Comparison of ENCODE assay signal across 10 mouse cellular contexts in genomic region chr10:96625682-96626081, GRCm38 (mm10). TPM values are rescaled to one million over a fixed set of nuclear protein-coding genes. Genes with fewer than 3 reads are reported as not detected.
A peak's percentile ranks its signal among the peaks of the same experiment; 100 is the strongest.
DNase-seq lines count a peak whose midpoint lies in the region; ATAC-seq and TF ChIP-seq lines count a peak whose summit lies in the region.
"Had no signal": no experiment of that assay in that cellular context is flagged by ENCODE, and none has a peak within 500 bp of the region (broad histone marks: within the 10 kb centered on the region; RNA-seq: fewer than 3 reads in every experiment).

No protein-coding gene starts in this region.

- peaks cover 54% of the 10 kb centered on the region for H3K4me1 ChIP-seq in limb, embryonic 12.5 days (replicated peaks)
- H3K4me1 ChIP-seq in limb, embryonic 10.5 days, result peaks cover 14% of the 10 kb centered on the region
- H3K4me1 ChIP-seq in hindbrain, embryonic 14.5 days (replicated peaks; ENCODE audit: control insufficient read depth, insufficient read depth, low read length), result peaks cover 52% of the 10 kb centered on the region
- H3K4me1 ChIP-seq in midbrain, postnatal 0 days (ENCODE audit: insufficient read depth, low read length), result peaks cover 3% of the 10 kb centered on the region; the same call in 1 of the 2 replicates
- H3K4me1 ChIP-seq in embryonic facial prominence, embryonic 10.5 days, result peaks cover 31% of the 10 kb centered on the region

- ATAC-seq in limb, embryonic 12.5 days (ENCODE audit: insufficient number of reproducible peaks, insufficient read depth, low FRiP score, low TSS enrichment, low read depth), result no peak
- 0 out of 2 replicates have a peak, but pooled peaks have one; percentile 25 for ATAC-seq in hindbrain, embryonic 14.5 days (ENCODE audit: low FRiP score)
- no peak for ATAC-seq in midbrain, postnatal 0 days (ENCODE audit: low FRiP score)

- no peaks in the 10 kb centered on the region for H3K27me3 ChIP-seq in limb, embryonic 12.5 days
- no peaks in the 10 kb centered on the region for H3K27me3 ChIP-seq in limb, embryonic 10.5 days (ENCODE audit: low read depth, poor library complexity, severe bottlenecking)
- no peaks in the 10 kb centered on the region for H3K27me3 ChIP-seq in hindbrain, embryonic 14.5 days (ENCODE audit: control insufficient read depth, insufficient read depth, low read length)
- H3K27me3 ChIP-seq in midbrain, postnatal 0 days (ENCODE audit: insufficient read depth, low read length), result no peaks in the 10 kb centered on the region
- H3K27me3 ChIP-seq in embryonic facial prominence, embryonic 10.5 days (replicated peaks; ENCODE audit: low read depth, poor library complexity, severe bottlenecking), result no peaks in the 10 kb centered on the region

- no peak overlapping the region for H3K9ac ChIP-seq in limb, embryonic 12.5 days (replicated peaks)
- H3K9ac ChIP-seq in hindbrain, embryonic 14.5 days, result no peak overlapping the region
- no peak overlapping the region for H3K9ac ChIP-seq in midbrain, postnatal 0 days (replicated peaks; ENCODE audit: low read length, poor library complexity, severe bottlenecking)

- H3K4me2 ChIP-seq in limb, embryonic 12.5 days, result no peak overlapping the region
- H3K4me2 ChIP-seq in hindbrain, embryonic 14.5 days (replicated peaks), result peak overlapping the region; percentile 96
- peak overlapping the region; percentile 39 for H3K4me2 ChIP-seq in midbrain, postnatal 0 days (ENCODE audit: low read depth, low read length, poor library complexity, severe bottlenecking)

- 75% methylated on average over 4 of the region's 4 CpGs for WGBS in limb, embryonic 12.5 days
- 89% methylated on average over 4 of the region's 4 CpGs for WGBS in limb, embryonic 10.5 days
- whole genome bisulfite sequencing in hindbrain, embryonic 14.5 days, result 81% methylated on average over 4 of the region's 4 CpGs
- WGBS in midbrain, postnatal 0 days, result 64% methylated on average over 4 of the region's 4 CpGs
- 77% methylated on average over 4 of the region's 4 CpGs for WGBS in embryonic facial prominence, embryonic 10.5 days

- 0 out of 2 replicates have a peak overlapping the region, but pooled peaks have one; percentile 4 for H3K27ac ChIP-seq in limb, embryonic 12.5 days
- H3K27ac ChIP-seq in limb, embryonic 10.5 days, result no peak overlapping the region
- H3K27ac ChIP-seq in hindbrain, embryonic 14.5 days, result no peak overlapping the region
- no peak overlapping the region for H3K27ac ChIP-seq in midbrain, postnatal 0 days (ENCODE audit: low read depth, low read length)
- no peak overlapping the region for H3K27ac ChIP-seq in embryonic facial prominence, embryonic 10.5 days (replicated peaks)
- H3K27ac ChIP-seq: kidney, postnatal 0 days had no signal

- TF ChIP-seq CTCF in midbrain, postnatal 0 days (IDR thresholded peaks at IDR 0.05), result no peak

- peak; percentile 49 for DNase-seq in cerebellum, adult 9-10 months
- no peak for DNase-seq in cerebellum, adult 8-10 months
- no peak for DNase-seq in limb, embryonic 10.5 days (ENCODE audit: low spot score)
- no peak for DNase-seq in hindbrain, embryonic 14.5 days (ENCODE audit: low spot score)
- no peak for DNase-seq in midbrain, postnatal 0 days (ENCODE audit: low spot score)
- no peak for DNase-seq in right cerebral cortex, postnatal 10 days (ENCODE audit: low spot score in 2 of 2)
- DNase-seq in embryonic facial prominence, embryonic 10.5 days (ENCODE audit: low spot score), result no peak
- DNase-seq: gastrocnemius, postnatal 25 days had no signal

- no peaks in the 10 kb centered on the region for H3K9me3 ChIP-seq in limb, embryonic 12.5 days
- no peaks in the 10 kb centered on the region for H3K9me3 ChIP-seq in limb, embryonic 10.5 days (replicated peaks)
- no peaks in the 10 kb centered on the region for H3K9me3 ChIP-seq in hindbrain, embryonic 14.5 days (ENCODE audit: control insufficient read depth, low read length)
- no peaks in the 10 kb centered on the region for H3K9me3 ChIP-seq in midbrain, postnatal 0 days (ENCODE audit: low read length)
- no peaks in the 10 kb centered on the region for H3K9me3 ChIP-seq in embryonic facial prominence, embryonic 10.5 days

- H3K4me3 ChIP-seq in limb, embryonic 12.5 days (replicated peaks), result no peak overlapping the region
- no peak overlapping the region for H3K4me3 ChIP-seq in limb, embryonic 10.5 days
- no peak overlapping the region for H3K4me3 ChIP-seq in hindbrain, embryonic 14.5 days (replicated peaks; ENCODE audit: low read length)
- H3K4me3 ChIP-seq in midbrain, postnatal 0 days (ENCODE audit: low read depth, low read length), result peak overlapping the region; percentile 13
- H3K4me3 ChIP-seq in embryonic facial prominence, embryonic 10.5 days, result no peak overlapping the region

- peaks cover 75% of the 10 kb centered on the region for H3K36me3 ChIP-seq in limb, embryonic 12.5 days
- H3K36me3 ChIP-seq in limb, embryonic 10.5 days, result peaks cover 63% of the 10 kb centered on the region
- H3K36me3 ChIP-seq in hindbrain, embryonic 14.5 days (replicated peaks; ENCODE audit: control insufficient read depth, insufficient read depth), result peaks cover 33% of the 10 kb centered on the region; the same call in 1 of the 2 replicates
- H3K36me3 ChIP-seq in midbrain, postnatal 0 days (ENCODE audit: insufficient read depth, low read length), result no peaks in the 10 kb centered on the region
- H3K36me3 ChIP-seq in embryonic facial prominence, embryonic 10.5 days (replicated peaks), result peaks cover 83% of the 10 kb centered on the region

RNA-seq across cellular contexts. Expression of gene Btg1, which starts 8.9 kb away (rescaled TPM):
- polyA plus RNA-seq in limb, embryonic 12.5 days (2016; fragmentation: Nextera tagmentation; extraction: Ambion mirVana), result 59.8 and 70.7 TPM in 2 replicates
- 19.3 and 34.6 TPM in 2 replicates for polyA plus RNA-seq in limb, embryonic 10.5 days (2016; fragmentation: Nextera tagmentation; extraction: Ambion mirVana)
- polyA plus RNA-seq in hindbrain, embryonic 14.5 days (2014; fragmentation: Nextera tagmentation; extraction: Ambion mirVana), result 54.5 and 54.7 TPM in 2 replicates
- total RNA-seq in midbrain, postnatal 0 days (2014; rRNA removed), result 15.2 and 21.3 TPM in 2 replicates
- 20.7 and 21.3 TPM in 2 replicates for polyA plus RNA-seq in midbrain, postnatal 0 days (2015; fragmentation: Nextera tagmentation; extraction: Ambion mirVana)
- 23.2 and 29.7 TPM in 2 replicates for polyA plus RNA-seq in embryonic facial prominence, embryonic 10.5 days (2016; fragmentation: Nextera tagmentation; extraction: Ambion mirVana)
